Mouse (Mus musculus): ENCODE measurements around the gene Camk2n1. TPM values are rescaled to one million over a fixed set of nuclear protein-coding genes. Genes with fewer than 3 reads are reported as not detected.

The Camk2n1 gene
- polyA plus RNA-seq, 1 experiment from 2014 or later, result 6.4 TPM

DNA sequence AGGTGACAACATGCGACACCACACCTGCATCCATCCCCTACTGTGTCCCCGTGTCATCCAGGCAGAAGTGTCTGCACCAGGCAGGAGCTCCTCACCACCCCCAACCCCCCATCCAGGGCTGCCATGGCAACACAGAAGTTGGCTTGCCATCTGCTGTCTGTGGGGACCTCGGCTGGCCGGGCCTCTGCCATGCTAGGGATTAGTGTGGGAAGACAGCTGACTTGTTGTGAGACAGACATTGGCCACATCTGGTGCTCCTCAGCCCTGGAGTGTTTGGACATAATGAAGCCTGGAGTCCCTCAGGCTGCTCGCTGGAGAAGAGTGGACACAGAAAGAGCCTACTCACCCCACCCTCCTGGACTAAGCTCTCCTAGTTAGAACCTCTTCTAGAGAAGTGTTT lies 40.8 kb downstream of the Camk2n1 start:
- peak overlapping the region; percentile 63 for H3K27ac ChIP-seq (ENCODE audit: low read depth, low read length)
- DNase-seq (ENCODE audit: low spot score) (peak; percentile 74), ATAC-seq (ENCODE audit: low FRiP score) (peak; percentile 82)
- H3K4me1 ChIP-seq (replicated peaks; ENCODE audit: control insufficient read depth, insufficient read depth, low read length), result peaks cover 13% of the 10 kb centered on the region; the same call in 1 of the 2 replicates
- H3K27me3 ChIP-seq (ENCODE audit: control insufficient read depth, insufficient read depth, low read length), result no peaks in the 10 kb centered on the region
- H3K4me3 ChIP-seq (ENCODE audit: low read depth, low read length), result no peak overlapping the region
- WGBS, result 10% methylated on average over 5 of the region's 5 CpGs
- H3K36me3 ChIP-seq (ENCODE audit: control insufficient read depth, insufficient read depth, low read length), result no peaks in the 10 kb centered on the region
- H3K9ac ChIP-seq (ENCODE audit: low read depth, low read length), result no peak overlapping the region
- H3K9me3 ChIP-seq (ENCODE audit: control insufficient read depth, low read length), result no peaks in the 10 kb centered on the region
- H3K4me2 ChIP-seq (replicated peaks; ENCODE audit: low read depth, low read length), result no peak overlapping the region

DNA sequence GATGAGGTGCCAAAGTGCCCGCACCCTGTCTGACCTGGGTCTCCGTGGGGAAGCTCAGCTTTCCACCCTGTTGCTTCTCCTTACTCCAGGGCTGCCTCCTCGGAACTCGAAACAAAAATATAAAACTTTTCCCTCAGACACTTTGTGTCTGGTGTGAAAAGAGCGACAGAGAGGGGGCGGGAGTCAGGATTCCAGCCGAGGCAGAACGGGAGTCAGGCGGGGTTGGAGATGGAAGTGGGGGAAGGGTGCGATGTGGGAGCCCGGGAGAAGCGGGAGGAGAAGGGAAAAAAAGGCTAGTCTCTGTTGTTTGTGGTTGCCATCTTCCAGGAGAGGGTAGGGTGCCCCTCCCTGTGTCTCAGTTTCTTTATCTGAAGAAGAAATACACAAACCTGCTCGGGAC lies 41.7 kb downstream of the Camk2n1 start:
- Histone ChIP-seq H3K4me1 (replicated peaks; ENCODE audit: control insufficient read depth, insufficient read depth, low read length) (peaks cover 13% of the 10 kb centered on the region; the same call in 1 of the 2 replicates), H3K9ac (ENCODE audit: low read depth, low read length) (no peak overlapping the region), H3K36me3 (ENCODE audit: control insufficient read depth, insufficient read depth, low read length) (no peaks in the 10 kb centered on the region), H3K27me3 (ENCODE audit: control insufficient read depth, insufficient read depth, low read length) (no peaks in the 10 kb centered on the region), H3K4me3 (ENCODE audit: low read depth, low read length) (no peak overlapping the region), H3K9me3 (ENCODE audit: control insufficient read depth, low read length) (no peaks in the 10 kb centered on the region), H3K4me2 (replicated peaks; ENCODE audit: low read depth, low read length) (no peak overlapping the region), H3K27ac (ENCODE audit: low read depth, low read length) (no peak overlapping the region)
- peak; percentile 44 for DNase-seq (ENCODE audit: low spot score)
- ATAC-seq (ENCODE audit: low FRiP score), result no peak
- WGBS, result 7% methylated on average over 13 of the region's 13 CpGs

- no peak overlapping the region for H3K9ac ChIP-seq (ENCODE audit: low read depth, low read length)
- no peak overlapping the region for H3K4me2 ChIP-seq (replicated peaks; ENCODE audit: low read depth, low read length)
- no peaks in the 10 kb centered on the region for H3K9me3 ChIP-seq (ENCODE audit: control insufficient read depth, low read length)
- H3K27me3 ChIP-seq (ENCODE audit: control insufficient read depth, insufficient read depth, low read length), result no peaks in the 10 kb centered on the region
- no peak overlapping the region for H3K4me3 ChIP-seq (ENCODE audit: low read depth, low read length)
- no peaks in the 10 kb centered on the region for H3K36me3 ChIP-seq (ENCODE audit: control insufficient read depth, insufficient read depth, low read length)
- peak; percentile 26 for DNase-seq (ENCODE audit: low spot score)
- peaks cover 13% of the 10 kb centered on the region; the same call in 1 of the 2 replicates for H3K4me1 ChIP-seq (replicated peaks; ENCODE audit: control insufficient read depth, insufficient read depth, low read length)
- H3K27ac ChIP-seq (ENCODE audit: low read depth, low read length), result no peak overlapping the region
- 68% methylated on average over 18 of the region's 24 CpGs for WGBS
- no peak for ATAC-seq (ENCODE audit: low FRiP score)
Observed at GRCm38 (mm10) chr4:138496746-138497520, 42.8 kb downstream of the Camk2n1 start.

- no peak overlapping the region for H3K9ac ChIP-seq (ENCODE audit: low read depth, low read length)
- 83% methylated on average over 20 of the region's 21 CpGs for WGBS
- ATAC-seq (ENCODE audit: low FRiP score), result no peak
Observed at GRCm38 (mm10) chr4:138499856-138500645, 45.9 kb downstream of the Camk2n1 start.

DNA sequence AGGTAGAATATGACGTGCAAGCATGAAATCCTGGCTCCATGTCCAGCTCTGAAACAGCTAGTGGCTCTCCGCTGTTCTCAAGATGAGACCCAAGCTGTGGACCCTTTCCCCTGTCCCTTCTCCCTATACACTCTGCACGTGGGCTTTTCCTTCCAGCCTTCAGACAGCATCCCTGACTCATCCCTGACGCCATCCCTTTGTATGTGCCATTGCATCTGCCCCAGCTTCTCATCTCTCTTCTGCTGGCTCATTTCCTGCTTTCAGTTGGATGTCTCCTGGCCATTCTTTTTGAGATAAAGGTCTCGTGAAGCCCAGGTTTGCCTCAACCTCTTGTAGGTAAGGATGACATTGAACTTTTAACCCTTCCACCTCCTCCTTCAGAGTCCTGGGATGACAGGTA lies 46.9 kb downstream of the Camk2n1 start:
- no peaks in the 10 kb centered on the region for H3K36me3 ChIP-seq (ENCODE audit: control insufficient read depth, insufficient read depth, low read length)
- ATAC-seq (ENCODE audit: low FRiP score) (no peak), DNase-seq (ENCODE audit: low spot score) (no peak)
- WGBS, result 69% methylated on average over 5 of the region's 5 CpGs
- no peak overlapping the region for H3K4me3 ChIP-seq (ENCODE audit: low read depth, low read length)
- H3K9me3 ChIP-seq (ENCODE audit: control insufficient read depth, low read length), result no peaks in the 10 kb centered on the region
- H3K27ac ChIP-seq (ENCODE audit: low read depth, low read length), result no peak overlapping the region
- H3K27me3 ChIP-seq (ENCODE audit: control insufficient read depth, insufficient read depth, low read length), result no peaks in the 10 kb centered on the region; the same call in 1 of the 2 replicates
- peaks cover 3% of the 10 kb centered on the region for H3K4me1 ChIP-seq (replicated peaks; ENCODE audit: control insufficient read depth, insufficient read depth, low read length)
- no peak overlapping the region for H3K4me2 ChIP-seq (replicated peaks; ENCODE audit: low read depth, low read length)
- no peak overlapping the region for H3K9ac ChIP-seq (ENCODE audit: low read depth, low read length)

More at GRCm38 (mm10) chr4:138499856-138500645, 45.9 kb downstream of the Camk2n1 start:
- no peak overlapping the region for H3K4me3 ChIP-seq (ENCODE audit: low read depth, low read length)
- H3K4me2 ChIP-seq (replicated peaks; ENCODE audit: low read depth, low read length), result no peak overlapping the region
- no peaks in the 10 kb centered on the region for H3K9me3 ChIP-seq (ENCODE audit: control insufficient read depth, low read length)
- no peaks in the 10 kb centered on the region for H3K36me3 ChIP-seq (ENCODE audit: control insufficient read depth, insufficient read depth, low read length)
- H3K27ac ChIP-seq (ENCODE audit: low read depth, low read length), result no peak overlapping the region
- DNase-seq (ENCODE audit: low spot score), result no peak
- H3K27me3 ChIP-seq (ENCODE audit: control insufficient read depth, insufficient read depth, low read length), result no peaks in the 10 kb centered on the region; the same call in 1 of the 2 replicates
- peaks cover 8% of the 10 kb centered on the region for H3K4me1 ChIP-seq (replicated peaks; ENCODE audit: control insufficient read depth, insufficient read depth, low read length)

GRCm38 (mm10) chr4:138504632-138505101 lies 50.6 kb downstream of the Camk2n1 start:
- peak; percentile 75 for DNase-seq (ENCODE audit: low spot score)
- under 1% methylated on average over 16 of the region's 16 CpGs for WGBS
- Histone ChIP-seq H3K4me3 (ENCODE audit: low read depth, low read length) (0 out of 2 replicates have a peak overlapping the region, but pooled peaks have one; percentile 12), H3K9ac (ENCODE audit: low read depth, low read length) (peak overlapping the region; percentile 34; the same call in 1 of the 2 replicates), H3K4me1 (replicated peaks; ENCODE audit: control insufficient read depth, insufficient read depth, low read length) (no peaks in the 10 kb centered on the region; the same call in none of the 2 replicates), H3K27ac (ENCODE audit: low read depth, low read length) (peak overlapping the region; percentile 81), H3K4me2 (replicated peaks; ENCODE audit: low read depth, low read length) (peak overlapping the region; percentile 33), H3K36me3 (ENCODE audit: control insufficient read depth, insufficient read depth, low read length) (no peaks in the 10 kb centered on the region), H3K27me3 (ENCODE audit: control insufficient read depth, insufficient read depth, low read length) (no peaks in the 10 kb centered on the region; the same call in 1 of the 2 replicates), H3K9me3 (ENCODE audit: control insufficient read depth, low read length) (no peaks in the 10 kb centered on the region)
- ATAC-seq (ENCODE audit: low FRiP score), result peak; percentile 93

GRCm38 (mm10) chr4:138505171-138505870 lies 51.2 kb downstream of the Camk2n1 start:
- no peaks in the 10 kb centered on the region; the same call in 1 of the 2 replicates for H3K27me3 ChIP-seq (ENCODE audit: control insufficient read depth, insufficient read depth, low read length)
- no peaks in the 10 kb centered on the region for H3K36me3 ChIP-seq (ENCODE audit: control insufficient read depth, insufficient read depth, low read length)
- H3K9ac ChIP-seq (ENCODE audit: low read depth, low read length), result peak overlapping the region; percentile 34; the same call in 1 of the 2 replicates
- 4% methylated on average over 10 of the region's 10 CpGs for WGBS
- H3K4me2 ChIP-seq (replicated peaks; ENCODE audit: low read depth, low read length), result peak overlapping the region; percentile 33; the same call in 1 of the 2 replicates
- peak; percentile 69 for ATAC-seq (ENCODE audit: low FRiP score)
- no peaks in the 10 kb centered on the region for H3K9me3 ChIP-seq (ENCODE audit: control insufficient read depth, low read length)
- DNase-seq (ENCODE audit: low spot score), result peak; percentile 63
- H3K4me1 ChIP-seq (replicated peaks; ENCODE audit: control insufficient read depth, insufficient read depth, low read length), result no peaks in the 10 kb centered on the region; the same call in none of the 2 replicates
- H3K4me3 ChIP-seq (ENCODE audit: low read depth, low read length), result no peak overlapping the region
- peak overlapping the region; percentile 81 for H3K27ac ChIP-seq (ENCODE audit: low read depth, low read length)

- DNase-seq (ENCODE audit: low spot score), result no peak
- 75% methylated on average over 6 of the region's 6 CpGs for WGBS
- Histone ChIP-seq H3K9me3 (ENCODE audit: control insufficient read depth, low read length) (no peaks in the 10 kb centered on the region), H3K4me3 (ENCODE audit: low read depth, low read length) (no peak overlapping the region), H3K4me2 (replicated peaks; ENCODE audit: low read depth, low read length) (no peak overlapping the region), H3K27me3 (ENCODE audit: control insufficient read depth, insufficient read depth, low read length) (no peaks in the 10 kb centered on the region; the same call in 1 of the 2 replicates), H3K27ac (ENCODE audit: low read depth, low read length) (no peak overlapping the region), H3K9ac (ENCODE audit: low read depth, low read length) (no peak overlapping the region), H3K36me3 (ENCODE audit: control insufficient read depth, insufficient read depth, low read length) (no peaks in the 10 kb centered on the region), H3K4me1 (replicated peaks; ENCODE audit: control insufficient read depth, insufficient read depth, low read length) (no peaks in the 10 kb centered on the region; the same call in none of the 2 replicates)
- no peak for ATAC-seq (ENCODE audit: low FRiP score)
Observed at GRCm38 (mm10) chr4:138507903-138508302, 53.8 kb downstream of the Camk2n1 start.
